ENCODE assay signal across 10 mouse cellular contexts in the genomic region with DNA sequence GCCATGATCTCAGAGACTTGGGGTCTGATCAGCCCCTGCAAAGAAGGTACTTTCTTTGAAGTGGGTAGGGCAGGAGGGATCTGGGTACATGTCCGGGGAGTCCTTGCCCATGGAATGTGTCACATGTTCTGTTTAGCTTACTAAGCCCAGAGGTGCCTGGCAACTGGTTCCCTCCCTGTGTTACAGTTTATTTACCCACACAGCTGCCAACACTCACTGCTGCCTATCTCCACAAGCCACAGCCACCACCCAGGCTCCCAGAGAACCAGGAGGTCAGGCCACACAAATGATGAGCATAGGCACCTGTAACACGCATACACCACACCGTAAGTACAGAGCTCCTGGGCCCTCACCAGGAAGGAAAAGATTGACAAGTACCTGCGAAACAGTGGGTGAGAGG. TPM values are rescaled to one million over a fixed set of nuclear protein-coding genes. Genes with fewer than 3 reads are reported as not detected.
DNase-seq lines count a peak whose midpoint lies in the region; ATAC-seq lines count a peak whose summit lies in the region.
"Had no signal": no experiment of that assay in that cellular context is flagged by ENCODE, and none has a peak within 500 bp of the region (broad histone marks: within the 10 kb centered on the region; RNA-seq: fewer than 3 reads in every experiment).

No protein-coding gene starts in this region.

- peak; percentile 94 for ATAC-seq in erythroid progenitor cell, adult 5-6 weeks (replicated peaks; ENCODE audit: low FRiP score, poor library complexity, severe bottlenecking)
- peak; percentile 25; the same call in 1 of the 2 replicates for ATAC-seq in megakaryocyte, adult 5-6 weeks (ENCODE audit: poor library complexity, severe bottlenecking)

- intact Hi-C loops in heart, postnatal 36 days (cut with DNase I): no loop called here

- DNase-seq in heart, adult 18-20 months: peak; percentile 52 to 59
- DNase-seq in heart, postnatal 36 days: no peak
- DNase-seq in kidney, postnatal 25 days: peak; percentile 52 to 80
- no peak for DNase-seq in natural killer cell, adult 2 months (ENCODE audit: low spot score in 2 of 2)
- DNase-seq in thymus, postnatal 36 days: no peak
- DNase-seq in thymus, postnatal 10 days (ENCODE audit: low spot score in 2 of 2): no peak
- DNase-seq: adrenal gland, adult 2 months; cerebellum, adult 18-20 months had no signal

RNA-seq across cellular contexts. Expression of a gene that starts 26.6 kb away (rescaled TPM):
- total RNA-seq in heart, adult 18-20 months (2021): 1 to 10 TPM; 6.5 to 8.8 TPM
- 10 to 100 TPM in 1 of 2 experiments, 1 to 10 TPM in 1; 8.3 to 10.5 TPM for total RNA-seq in heart, postnatal 36 days (2021)
- total RNA-seq in erythroid progenitor cell, adult 5-6 weeks (2015; ENCODE audit: low replicate concordance): 22.0 and 26.4 TPM in 2 replicates
- total RNA-seq in erythroid progenitor cell, adult 5-6 weeks (2017; ENCODE audit: low replicate concordance): 14.8 and 19.1 TPM in 2 replicates
- 103 and 104 TPM in 2 replicates for total RNA-seq in megakaryocyte, adult 5-6 weeks (2015)
- total RNA-seq in megakaryocyte, adult 5-6 weeks (2017): 94.7 and 107 TPM in 2 replicates

Comparison
In these comparisons a context has a peak if more than half of its experiments do, and no peak if none do; other contexts are left out.
1. DNase-seq: peak in heart, adult 18-20 months (2 of 2) and kidney, postnatal 25 days (2 of 2); none in heart, postnatal 36 days (0 of 2), natural killer cell, adult 2 months (0 of 2), thymus, postnatal 36 days (0 of 2) and thymus, postnatal 10 days (0 of 2).